Mouse (Mus musculus): Measurements from ENCODE around the gene Cog5. TPM values are rescaled to one million over a fixed set of nuclear protein-coding genes. Genes with fewer than 3 reads are reported as not detected.

Cog5 gene
- polyA plus RNA-seq, 1 experiment from 2014 or later = 20.7 TPM

GRCm38 (mm10) chr12:31947476-31947875, 292.8 kb downstream of the Cog5 start:
- Histone ChIP-seq H3K9ac (ENCODE audit: low read depth, low read length) (no peak overlapping the region), H3K4me2 (ENCODE audit: low read length) (no peak overlapping the region), H3K9me3 (ENCODE audit: control insufficient read depth, low read length) (no peaks in the 10 kb centered on the region), H3K4me1 (ENCODE audit: control insufficient read depth, insufficient read depth, low read depth, low read length) (peaks cover 6% of the 10 kb centered on the region; the same call in 1 of the 2 replicates), H3K4me3 (ENCODE audit: low read length) (no peak overlapping the region), H3K27me3 (replicated peaks; ENCODE audit: control insufficient read depth, insufficient read depth, low read length) (no peaks in the 10 kb centered on the region), H3K27ac (ENCODE audit: low read depth, low read length) (no peak overlapping the region), H3K36me3 (ENCODE audit: control insufficient read depth, insufficient read depth, low read length) (peaks cover 3% of the 10 kb centered on the region; the same call in 1 of the 2 replicates)
- 95% methylated on average over 5 of the region's 5 CpGs for WGBS
- no peak for ATAC-seq

GRCm38 (mm10) chr12:31948101-31949000, 293.7 kb downstream of the Cog5 start:
- H3K4me2 ChIP-seq (ENCODE audit: low read length) = peak overlapping the region; percentile 74
- peak overlapping the region; percentile 89 for H3K9ac ChIP-seq (ENCODE audit: low read depth, low read length)
- peak overlapping the region; percentile 98 for H3K27ac ChIP-seq (ENCODE audit: low read depth, low read length)
- ATAC-seq = no peak
- peaks cover 6% of the 10 kb centered on the region; the same call in 1 of the 2 replicates for H3K4me1 ChIP-seq (ENCODE audit: control insufficient read depth, insufficient read depth, low read depth, low read length)
- no peaks in the 10 kb centered on the region for H3K9me3 ChIP-seq (ENCODE audit: control insufficient read depth, low read length)
- WGBS = 18% methylated on average over 7 of the region's 7 CpGs
- peak overlapping the region; percentile 88 for H3K4me3 ChIP-seq (ENCODE audit: low read length)
- H3K36me3 ChIP-seq (ENCODE audit: control insufficient read depth, insufficient read depth, low read length) = no peaks in the 10 kb centered on the region
- H3K27me3 ChIP-seq (replicated peaks; ENCODE audit: control insufficient read depth, insufficient read depth, low read length) = no peaks in the 10 kb centered on the region

GRCm38 (mm10) chr12:31949193-31949741, 294.6 kb downstream of the Cog5 start:
- Histone ChIP-seq H3K4me2 (ENCODE audit: low read length) (peak overlapping the region; percentile 74), H3K4me1 (ENCODE audit: control insufficient read depth, insufficient read depth, low read depth, low read length) (peaks cover 6% of the 10 kb centered on the region; the same call in 1 of the 2 replicates), H3K27ac (ENCODE audit: low read depth, low read length) (peak overlapping the region; percentile 98), H3K9me3 (ENCODE audit: control insufficient read depth, low read length) (no peaks in the 10 kb centered on the region), H3K27me3 (replicated peaks; ENCODE audit: control insufficient read depth, insufficient read depth, low read length) (no peaks in the 10 kb centered on the region), H3K4me3 (ENCODE audit: low read length) (peak overlapping the region; percentile 88), H3K9ac (ENCODE audit: low read depth, low read length) (peak overlapping the region; percentile 89), H3K36me3 (ENCODE audit: control insufficient read depth, insufficient read depth, low read length) (no peaks in the 10 kb centered on the region)
- peak; percentile 80 for ATAC-seq
- under 1% methylated on average over 51 of the region's 58 CpGs for WGBS

DNA sequence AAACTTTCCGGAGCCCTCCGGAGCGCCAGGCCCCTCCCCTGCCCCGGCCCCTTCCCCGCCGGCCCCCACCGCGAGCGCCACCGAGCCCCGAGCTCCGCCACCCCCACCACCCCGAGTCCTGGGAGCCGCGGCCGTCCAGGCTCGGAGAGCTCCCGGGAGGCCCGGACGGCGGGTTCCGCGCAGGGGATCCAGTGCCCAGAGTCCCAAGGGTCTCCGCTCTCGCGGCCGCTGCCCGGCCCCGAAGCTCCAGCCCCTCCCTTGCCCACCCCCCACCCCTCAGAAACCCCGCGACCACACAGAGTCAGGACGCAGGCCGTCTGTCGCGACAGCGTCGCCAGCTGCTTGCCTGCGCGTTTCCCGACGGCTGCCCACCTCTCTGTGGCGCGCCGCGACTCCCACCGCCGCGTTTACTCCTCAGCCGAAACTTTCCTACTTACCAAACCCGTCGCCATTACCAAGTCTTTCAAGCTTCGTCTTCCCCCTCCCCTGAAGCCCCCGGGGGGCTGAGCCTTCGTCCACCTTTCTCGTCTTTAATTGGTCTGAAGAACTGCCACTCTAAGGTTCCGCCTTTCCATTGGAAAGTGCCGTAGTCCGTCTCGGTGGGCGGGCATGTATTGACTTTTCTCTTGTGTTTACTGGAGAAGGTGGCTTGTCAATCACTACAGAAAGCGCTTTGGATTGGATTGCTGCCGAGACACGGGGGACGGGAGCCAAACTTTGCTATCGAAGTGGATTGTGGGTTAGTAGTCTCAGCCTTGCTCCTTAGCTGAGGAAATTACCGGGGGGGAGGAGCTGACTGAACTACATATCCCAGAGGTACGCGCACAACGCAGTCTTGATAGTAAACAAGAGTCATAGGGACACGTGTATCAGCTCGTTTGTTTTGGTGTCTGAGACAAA, 295.3 kb downstream of the Cog5 start, which contains the start of gene Hbp1:
Gene Hbp1 (minus strand): TSS at position 777 of the 900 bp plus-strand sequence.
- peak; percentile 98 for ATAC-seq
- Histone ChIP-seq H3K36me3 (ENCODE audit: control insufficient read depth, insufficient read depth, low read length) (no peaks in the 10 kb centered on the region), H3K9ac (ENCODE audit: low read depth, low read length) (peak within 1 kb of the TSS; percentile 89), H3K4me1 (ENCODE audit: control insufficient read depth, insufficient read depth, low read depth, low read length) (peaks cover 6% of the 10 kb centered on the region; the same call in 1 of the 2 replicates), H3K27me3 (replicated peaks; ENCODE audit: control insufficient read depth, insufficient read depth, low read length) (no peaks in the 10 kb centered on the region), H3K4me3 (ENCODE audit: low read length) (peak within 1 kb of the TSS; percentile 88), H3K27ac (ENCODE audit: low read depth, low read length) (peak within 1 kb of the TSS; percentile 98), H3K4me2 (ENCODE audit: low read length) (peak within 1 kb of the TSS; percentile 68), H3K9me3 (ENCODE audit: control insufficient read depth, low read length) (no peaks in the 10 kb centered on the region)
- WGBS = under 1% methylated on average over 46 of the region's 71 CpGs

GRCm38 (mm10) chr12:31950659-31951031, 296.0 kb downstream of the Cog5 start:
- H3K4me1 ChIP-seq (ENCODE audit: control insufficient read depth, insufficient read depth, low read depth, low read length) = peaks cover 6% of the 10 kb centered on the region; the same call in 1 of the 2 replicates
- ATAC-seq = no peak
- H3K9ac ChIP-seq (ENCODE audit: low read depth, low read length) = peak overlapping the region; percentile 24
- no peaks in the 10 kb centered on the region for H3K27me3 ChIP-seq (replicated peaks; ENCODE audit: control insufficient read depth, insufficient read depth, low read length)
- no peaks in the 10 kb centered on the region for H3K9me3 ChIP-seq (ENCODE audit: control insufficient read depth, low read length)
- peak overlapping the region; percentile 42 for H3K4me3 ChIP-seq (ENCODE audit: low read length)
- no peaks in the 10 kb centered on the region for H3K36me3 ChIP-seq (ENCODE audit: control insufficient read depth, insufficient read depth, low read length)
- WGBS = 3% methylated on average over 9 of the region's 9 CpGs
- peak overlapping the region; percentile 68 for H3K4me2 ChIP-seq (ENCODE audit: low read length)
- peak overlapping the region; percentile 71 for H3K27ac ChIP-seq (ENCODE audit: low read depth, low read length)

GRCm38 (mm10) chr12:31955843-31956242, 301.2 kb downstream of the Cog5 start:
- Histone ChIP-seq H3K27me3 (replicated peaks; ENCODE audit: control insufficient read depth, insufficient read depth, low read length) (no peaks in the 10 kb centered on the region), H3K4me2 (ENCODE audit: low read length) (no peak overlapping the region), H3K36me3 (ENCODE audit: control insufficient read depth, insufficient read depth, low read length) (peaks cover 2% of the 10 kb centered on the region; the same call in 1 of the 2 replicates), H3K4me1 (ENCODE audit: control insufficient read depth, insufficient read depth, low read depth, low read length) (peaks cover 2% of the 10 kb centered on the region; the same call in 1 of the 2 replicates), H3K27ac (ENCODE audit: low read depth, low read length) (no peak overlapping the region), H3K9ac (ENCODE audit: low read depth, low read length) (no peak overlapping the region), H3K9me3 (ENCODE audit: control insufficient read depth, low read length) (no peaks in the 10 kb centered on the region), H3K4me3 (ENCODE audit: low read length) (no peak overlapping the region)
- WGBS = 87% methylated on average over 4 of the region's 4 CpGs
- ATAC-seq = 0 out of 2 replicates have a peak, but pooled peaks have one; percentile 2

- H3K27me3 ChIP-seq (replicated peaks; ENCODE audit: control insufficient read depth, insufficient read depth, low read length) = no peaks in the 10 kb centered on the region
- no peak; the same call in 1 of the 2 replicates for ATAC-seq
- H3K4me3 ChIP-seq (ENCODE audit: low read length) = no peak overlapping the region
- 82% methylated on average over 6 of the region's 6 CpGs for WGBS
- H3K9ac ChIP-seq (ENCODE audit: low read depth, low read length) = no peak overlapping the region
- H3K4me1 ChIP-seq (ENCODE audit: control insufficient read depth, insufficient read depth, low read depth, low read length) = no peaks in the 10 kb centered on the region
- H3K4me2 ChIP-seq (ENCODE audit: low read length) = no peak overlapping the region
- no peaks in the 10 kb centered on the region for H3K9me3 ChIP-seq (ENCODE audit: control insufficient read depth, low read length)
- peaks cover 9% of the 10 kb centered on the region; the same call in 1 of the 2 replicates for H3K36me3 ChIP-seq (ENCODE audit: control insufficient read depth, insufficient read depth, low read length)
- H3K27ac ChIP-seq (ENCODE audit: low read depth, low read length) = no peak overlapping the region
These were observed 309.4 kb downstream of the Cog5 start for GRCm38 (mm10) chr12:31964074-31964473.

DNA sequence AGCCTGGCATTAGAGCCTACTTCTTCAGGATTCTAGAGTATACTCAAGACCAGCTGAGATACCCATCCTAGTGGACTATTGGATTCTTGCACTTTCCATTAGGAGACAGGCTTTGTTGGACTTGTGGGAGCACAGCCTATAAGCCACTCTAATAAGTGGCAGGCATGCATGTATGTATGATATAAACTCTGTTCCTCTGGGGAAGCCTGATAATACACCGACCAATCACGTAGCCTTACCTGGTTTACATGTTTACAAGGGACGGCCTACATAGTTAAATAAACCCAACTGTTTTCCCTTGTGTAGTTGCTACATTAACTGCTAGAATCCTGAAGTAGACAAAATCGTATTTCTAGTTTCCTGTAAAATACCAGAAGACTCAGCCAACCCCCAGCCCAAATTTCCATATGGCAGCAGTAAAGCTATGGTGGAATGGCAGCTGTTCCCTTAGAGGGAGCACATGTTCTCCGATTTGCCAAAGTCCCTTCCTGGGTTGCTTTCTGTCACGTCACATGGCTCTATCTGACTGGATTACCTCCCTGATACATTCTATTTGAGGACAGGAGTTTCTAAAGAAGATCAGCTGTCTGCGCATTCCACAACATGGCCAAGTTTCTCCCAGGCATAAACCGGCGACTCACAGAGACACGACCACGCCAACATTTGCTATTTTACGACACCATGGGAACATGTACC, 311.0 kb downstream of the Cog5 start:
- 91% methylated on average over 12 of the region's 12 CpGs for WGBS
- peaks cover 9% of the 10 kb centered on the region; the same call in 1 of the 2 replicates for H3K36me3 ChIP-seq (ENCODE audit: control insufficient read depth, insufficient read depth, low read length)
- H3K27me3 ChIP-seq (replicated peaks; ENCODE audit: control insufficient read depth, insufficient read depth, low read length) = no peaks in the 10 kb centered on the region
- H3K4me1 ChIP-seq (ENCODE audit: control insufficient read depth, insufficient read depth, low read depth, low read length) = no peaks in the 10 kb centered on the region
- no peak overlapping the region for H3K9ac ChIP-seq (ENCODE audit: low read depth, low read length)
- no peaks in the 10 kb centered on the region for H3K9me3 ChIP-seq (ENCODE audit: control insufficient read depth, low read length)
- H3K4me3 ChIP-seq (ENCODE audit: low read length) = no peak overlapping the region
- no peak for ATAC-seq
- no peak overlapping the region for H3K27ac ChIP-seq (ENCODE audit: low read depth, low read length)
- H3K4me2 ChIP-seq (ENCODE audit: low read length) = no peak overlapping the region

Measured in hindbrain, embryonic 16.5 days (tissue).